Mouse (Mus musculus): ENCODE data around the gene Lipc. TPM values are rescaled to one million over a fixed set of nuclear protein-coding genes. Genes with fewer than 3 reads are reported as not detected.

Gene Lipc
- polyA plus RNA-seq, 1 experiment from 2014 or later = 0.38 TPM

DNA sequence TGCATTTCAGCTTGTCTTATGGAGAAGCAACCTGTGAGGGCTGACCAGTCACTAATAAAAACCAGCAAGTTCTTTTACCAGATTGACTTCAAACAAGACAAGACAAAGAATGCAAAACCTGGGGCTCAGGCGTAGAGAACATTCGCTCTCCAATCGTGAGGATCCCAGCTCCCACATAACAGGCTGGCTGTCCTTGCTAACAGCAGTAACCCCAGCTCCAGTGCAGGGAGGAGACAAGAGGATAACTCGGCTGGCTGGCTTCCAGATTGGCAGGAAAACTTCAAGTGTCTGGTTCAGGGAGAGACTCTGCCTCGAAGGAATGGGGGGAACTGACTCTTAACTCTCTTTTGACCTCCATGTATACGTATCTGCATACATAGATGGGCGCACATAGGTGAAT is 61.3 kb downstream of the Lipc start:
- ATAC-seq = no peak
- no peaks in the 10 kb centered on the region for H3K36me3 ChIP-seq (ENCODE audit: control insufficient read depth, insufficient read depth, low read length)
- 84% methylated on average over 7 of the region's 7 CpGs for WGBS

DNA sequence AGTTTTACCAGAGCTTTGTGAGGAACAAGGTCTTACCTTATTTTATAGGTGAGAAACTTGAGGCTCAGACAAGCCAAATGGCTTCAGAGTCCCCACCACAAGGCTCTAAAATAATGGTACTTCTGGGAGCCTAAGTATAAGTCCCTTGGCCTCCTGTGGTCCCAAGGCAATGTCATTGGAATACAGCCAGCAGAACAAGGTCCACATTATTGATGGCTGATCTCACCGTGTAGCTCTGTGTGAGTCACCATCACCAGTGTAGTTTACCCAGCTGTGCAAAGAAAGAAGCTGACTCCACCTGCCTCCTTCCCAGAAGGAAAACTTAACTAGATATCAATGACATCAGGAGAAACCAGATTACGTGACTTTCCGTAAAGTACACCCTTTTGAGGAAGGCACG is 63.1 kb downstream of the Lipc start:
- no peak for ATAC-seq
- H3K9ac ChIP-seq (ENCODE audit: low read length) = no peak overlapping the region
- DNase-seq (ENCODE audit: low spot score) = no peak
- WGBS = 91% methylated on average over 4 of the region's 4 CpGs
- H3K27me3 ChIP-seq (replicated peaks; ENCODE audit: control insufficient read depth, insufficient read depth, low read length) = no peaks in the 10 kb centered on the region
- H3K27ac ChIP-seq (ENCODE audit: low read depth, low read length) = no peak overlapping the region
- H3K4me1 ChIP-seq (ENCODE audit: control insufficient read depth, insufficient read depth, low read length) = no peaks in the 10 kb centered on the region
- no peaks in the 10 kb centered on the region for H3K9me3 ChIP-seq (replicated peaks; ENCODE audit: control insufficient read depth, low read length)
- H3K4me2 ChIP-seq (ENCODE audit: low read length) = no peak overlapping the region
- no peak overlapping the region for H3K4me3 ChIP-seq (ENCODE audit: low read depth, low read length)
- no peaks in the 10 kb centered on the region for H3K36me3 ChIP-seq (ENCODE audit: control insufficient read depth, insufficient read depth, low read length)

More for the DNA sequence above, 61.3 kb downstream of the Lipc start:
- Histone ChIP-seq H3K4me2 (ENCODE audit: low read length) (no peak overlapping the region), H3K9ac (ENCODE audit: low read length) (no peak overlapping the region), H3K4me1 (ENCODE audit: control insufficient read depth, insufficient read depth, low read length) (no peaks in the 10 kb centered on the region), H3K27ac (ENCODE audit: low read depth, low read length) (no peak overlapping the region), H3K9me3 (replicated peaks; ENCODE audit: control insufficient read depth, low read length) (no peaks in the 10 kb centered on the region), H3K27me3 (replicated peaks; ENCODE audit: control insufficient read depth, insufficient read depth, low read length) (no peaks in the 10 kb centered on the region), H3K4me3 (ENCODE audit: low read depth, low read length) (no peak overlapping the region)
- no peak for DNase-seq (ENCODE audit: low spot score)

DNA sequence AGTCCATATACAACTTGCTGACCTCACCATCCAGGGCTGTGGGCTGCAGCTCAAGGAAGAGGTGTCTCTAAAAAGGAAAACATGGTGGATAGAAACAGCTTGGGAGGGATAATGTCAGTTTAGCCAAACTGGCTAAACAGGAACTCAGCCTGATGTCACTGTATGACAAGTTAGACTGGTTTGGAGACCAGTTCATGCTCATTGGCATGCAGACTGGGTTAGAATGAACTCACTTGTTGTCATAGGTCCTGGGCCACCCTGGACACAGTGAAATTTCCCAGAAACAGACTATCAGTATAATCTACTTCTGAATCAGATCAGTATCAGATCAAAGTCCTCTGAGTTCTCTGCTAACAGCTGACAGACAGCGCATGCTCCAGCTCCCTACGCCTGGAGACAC is 63.5 kb downstream of the Lipc start:
- Histone ChIP-seq H3K9me3 (replicated peaks; ENCODE audit: control insufficient read depth, low read length) (no peaks in the 10 kb centered on the region), H3K4me3 (ENCODE audit: low read depth, low read length) (no peak overlapping the region), H3K9ac (ENCODE audit: low read length) (no peak overlapping the region), H3K4me2 (ENCODE audit: low read length) (no peak overlapping the region), H3K4me1 (ENCODE audit: control insufficient read depth, insufficient read depth, low read length) (no peaks in the 10 kb centered on the region), H3K36me3 (ENCODE audit: control insufficient read depth, insufficient read depth, low read length) (no peaks in the 10 kb centered on the region), H3K27me3 (replicated peaks; ENCODE audit: control insufficient read depth, insufficient read depth, low read length) (no peaks in the 10 kb centered on the region), H3K27ac (ENCODE audit: low read depth, low read length) (no peak overlapping the region)
- 93% methylated on average over 2 of the region's 2 CpGs for WGBS
- no peak for DNase-seq (ENCODE audit: low spot score)
- no peak for ATAC-seq

DNA sequence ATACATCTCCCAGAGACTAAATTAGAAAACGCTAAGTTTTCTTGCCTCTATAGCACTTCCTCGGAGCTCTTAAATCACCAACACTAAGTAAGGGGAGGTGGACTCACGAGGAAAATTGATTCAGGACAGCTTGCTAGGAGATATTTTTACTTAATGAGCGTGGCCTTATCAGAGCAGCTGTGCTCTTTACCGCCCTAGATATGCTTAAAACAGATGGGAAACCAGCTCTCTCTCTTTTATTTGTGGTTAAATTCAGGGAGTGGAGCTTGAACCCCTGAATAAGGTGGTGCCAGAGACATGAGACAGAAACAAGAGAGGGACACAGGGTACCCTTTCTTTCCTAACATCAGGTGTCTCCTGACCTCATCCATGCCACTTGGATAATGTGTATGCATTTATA is 70.0 kb downstream of the Lipc start:
- H3K27ac ChIP-seq (ENCODE audit: low read depth, low read length) = no peak overlapping the region
- no peaks in the 10 kb centered on the region for H3K27me3 ChIP-seq (replicated peaks; ENCODE audit: control insufficient read depth, insufficient read depth, low read length)
- no peaks in the 10 kb centered on the region for H3K9me3 ChIP-seq (replicated peaks; ENCODE audit: control insufficient read depth, low read length)
- 80% methylated on average over 5 of the region's 5 CpGs for WGBS
- H3K9ac ChIP-seq (ENCODE audit: low read length) = no peak overlapping the region
- H3K4me1 ChIP-seq (ENCODE audit: control insufficient read depth, insufficient read depth, low read length) = no peaks in the 10 kb centered on the region
- no peak for ATAC-seq
- H3K4me2 ChIP-seq (ENCODE audit: low read length) = no peak overlapping the region
- DNase-seq (ENCODE audit: low spot score) = no peak
- no peaks in the 10 kb centered on the region for H3K36me3 ChIP-seq (ENCODE audit: control insufficient read depth, insufficient read depth, low read length)
- no peak overlapping the region for H3K4me3 ChIP-seq (ENCODE audit: low read depth, low read length)

DNA sequence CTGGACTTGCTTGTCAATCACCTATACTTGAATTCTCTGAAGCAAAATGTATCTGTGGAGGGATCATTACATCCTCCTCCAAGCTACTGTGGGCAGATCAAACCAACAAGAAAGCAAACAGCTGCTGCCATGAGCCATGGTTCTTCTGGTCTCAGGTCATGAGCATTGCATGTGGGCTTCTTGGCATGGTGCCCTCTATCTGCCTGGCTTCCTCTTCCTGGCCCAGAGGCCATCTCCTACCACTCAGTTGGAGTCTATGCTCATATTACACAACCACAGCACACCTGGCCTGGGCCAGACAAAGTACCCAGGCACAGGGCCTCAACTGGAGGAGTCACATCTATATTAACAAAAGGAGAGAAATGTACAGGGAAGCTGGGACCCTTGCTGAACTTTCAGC is 73.2 kb downstream of the Lipc start:
- Histone ChIP-seq H3K27me3 (replicated peaks; ENCODE audit: control insufficient read depth, insufficient read depth, low read length) (no peaks in the 10 kb centered on the region), H3K36me3 (ENCODE audit: control insufficient read depth, insufficient read depth, low read length) (no peaks in the 10 kb centered on the region), H3K4me3 (ENCODE audit: low read depth, low read length) (no peak overlapping the region), H3K4me1 (ENCODE audit: control insufficient read depth, insufficient read depth, low read length) (no peaks in the 10 kb centered on the region), H3K9ac (ENCODE audit: low read length) (no peak overlapping the region), H3K27ac (ENCODE audit: low read depth, low read length) (no peak overlapping the region), H3K4me2 (ENCODE audit: low read length) (no peak overlapping the region), H3K9me3 (replicated peaks; ENCODE audit: control insufficient read depth, low read length) (no peaks in the 10 kb centered on the region)
- DNase-seq (ENCODE audit: low spot score) = no peak
- ATAC-seq = no peak

DNA sequence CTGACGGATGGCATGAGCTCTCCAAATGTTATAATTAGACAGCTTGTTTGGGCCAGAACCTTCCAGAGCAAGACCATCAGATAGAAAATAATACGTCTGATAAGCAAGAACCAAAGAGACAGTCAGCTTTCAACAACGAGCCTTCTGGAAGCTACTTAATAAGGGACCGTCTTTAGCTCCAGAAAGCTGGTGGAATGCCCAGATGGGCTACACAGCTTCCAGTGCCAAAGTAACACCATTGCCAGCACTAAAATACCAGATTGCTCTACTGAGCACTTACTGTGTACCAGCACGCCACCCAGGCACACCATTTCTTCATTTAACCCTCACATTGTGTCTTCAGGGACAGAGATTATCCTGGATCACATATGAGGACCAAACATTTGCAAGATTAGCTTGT is 73.9 kb downstream of the Lipc start:
- no peak overlapping the region for H3K9ac ChIP-seq (ENCODE audit: low read length)
- no peaks in the 10 kb centered on the region for H3K27me3 ChIP-seq (replicated peaks; ENCODE audit: control insufficient read depth, insufficient read depth, low read length)
- DNase-seq (ENCODE audit: low spot score) (peak; percentile 56), ATAC-seq (no peak)
- no peaks in the 10 kb centered on the region for H3K36me3 ChIP-seq (ENCODE audit: control insufficient read depth, insufficient read depth, low read length)
- no peak overlapping the region for H3K4me3 ChIP-seq (ENCODE audit: low read depth, low read length)
- no peaks in the 10 kb centered on the region for H3K9me3 ChIP-seq (replicated peaks; ENCODE audit: control insufficient read depth, low read length)
- no peak overlapping the region for H3K27ac ChIP-seq (ENCODE audit: low read depth, low read length)
- H3K4me2 ChIP-seq (ENCODE audit: low read length) = no peak overlapping the region
- no peaks in the 10 kb centered on the region for H3K4me1 ChIP-seq (ENCODE audit: control insufficient read depth, insufficient read depth, low read length)
- 53% methylated on average over 5 of the region's 5 CpGs for WGBS

DNA sequence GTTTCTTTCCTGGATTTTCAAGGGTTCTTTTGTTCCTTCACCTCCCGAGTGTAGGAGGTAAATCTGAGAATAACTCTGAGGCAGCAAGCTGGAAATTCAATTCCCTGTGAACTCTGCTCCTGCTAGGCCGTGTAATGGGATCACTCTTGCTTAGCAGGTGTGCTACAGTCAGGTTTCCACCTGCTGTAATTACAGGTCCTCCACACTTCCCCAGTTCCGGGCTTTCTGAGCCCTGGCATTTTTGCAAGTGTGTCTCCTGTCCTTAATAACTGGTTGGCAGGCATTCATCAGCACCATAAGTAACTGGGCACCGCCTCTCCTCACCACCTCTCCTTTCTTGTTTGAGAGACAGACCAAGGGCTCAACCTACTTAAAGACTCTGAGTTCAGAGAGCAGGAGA is 76.5 kb downstream of the Lipc start:
- WGBS = 55% methylated on average over 4 of the region's 4 CpGs
- Histone ChIP-seq H3K9me3 (replicated peaks; ENCODE audit: control insufficient read depth, low read length) (no peaks in the 10 kb centered on the region), H3K9ac (ENCODE audit: low read length) (no peak overlapping the region), H3K4me1 (ENCODE audit: control insufficient read depth, insufficient read depth, low read length) (no peaks in the 10 kb centered on the region), H3K36me3 (ENCODE audit: control insufficient read depth, insufficient read depth, low read length) (no peaks in the 10 kb centered on the region), H3K4me3 (ENCODE audit: low read depth, low read length) (no peak overlapping the region), H3K4me2 (ENCODE audit: low read length) (no peak overlapping the region), H3K27ac (ENCODE audit: low read depth, low read length) (no peak overlapping the region), H3K27me3 (replicated peaks; ENCODE audit: control insufficient read depth, insufficient read depth, low read length) (no peaks in the 10 kb centered on the region)
- ATAC-seq (no peak), DNase-seq (ENCODE audit: low spot score) (no peak)

DNA sequence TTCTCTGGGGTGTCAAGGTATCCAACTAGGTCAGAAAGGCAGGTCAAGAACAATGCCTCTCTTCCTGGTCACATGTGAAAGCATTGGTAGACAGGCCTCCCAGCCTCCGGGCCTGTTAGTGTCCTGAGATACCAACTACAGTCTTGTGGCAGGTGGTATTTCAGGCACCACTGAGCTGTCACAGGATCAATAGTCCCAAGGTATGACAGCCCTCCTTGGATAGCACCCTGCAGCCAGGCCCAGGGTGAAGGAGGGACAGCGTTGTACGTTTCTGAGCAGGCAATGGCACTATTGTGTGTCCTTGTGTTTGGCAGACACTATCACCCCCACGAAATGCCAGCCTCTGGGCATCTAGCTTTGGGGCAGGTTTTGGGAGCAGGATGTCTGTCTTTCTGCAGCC is 77.0 kb downstream of the Lipc start:
- ATAC-seq = no peak
- H3K4me2 ChIP-seq (ENCODE audit: low read length) = no peak overlapping the region
- 82% methylated on average over 4 of the region's 4 CpGs for WGBS

DNA sequence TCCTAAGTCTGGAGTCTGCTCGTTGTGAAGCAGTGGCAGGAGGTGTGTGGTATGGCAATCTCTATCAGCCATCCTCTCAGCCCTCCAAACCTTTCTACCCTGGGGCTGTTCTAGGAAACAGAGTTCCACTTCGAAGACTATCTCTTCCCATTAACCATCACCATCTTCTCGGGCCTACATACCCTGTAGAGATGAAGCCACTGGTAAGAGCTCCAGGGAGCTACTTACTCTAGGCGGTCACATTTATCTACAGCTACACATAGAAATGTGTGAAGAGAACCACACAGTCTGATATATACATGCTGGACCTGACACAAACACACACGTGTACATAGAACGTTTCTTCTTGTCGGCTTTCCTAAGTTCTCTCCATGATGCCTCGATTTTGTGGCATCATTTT is 79.4 kb downstream of the Lipc start:
- WGBS = 87% methylated on average over 8 of the region's 8 CpGs
- DNase-seq (ENCODE audit: low spot score) (no peak), ATAC-seq (no peak)
- Histone ChIP-seq H3K27ac (ENCODE audit: low read depth, low read length) (no peak overlapping the region), H3K4me1 (ENCODE audit: control insufficient read depth, insufficient read depth, low read length) (no peaks in the 10 kb centered on the region), H3K9ac (ENCODE audit: low read length) (no peak overlapping the region), H3K4me3 (ENCODE audit: low read depth, low read length) (no peak overlapping the region), H3K9me3 (replicated peaks; ENCODE audit: control insufficient read depth, low read length) (no peaks in the 10 kb centered on the region), H3K27me3 (replicated peaks; ENCODE audit: control insufficient read depth, insufficient read depth, low read length) (no peaks in the 10 kb centered on the region), H3K36me3 (ENCODE audit: control insufficient read depth, insufficient read depth, low read length) (no peaks in the 10 kb centered on the region), H3K4me2 (ENCODE audit: low read length) (no peak overlapping the region)

More for the DNA sequence above, 77.0 kb downstream of the Lipc start:
- Histone ChIP-seq H3K9ac (ENCODE audit: low read length) (no peak overlapping the region), H3K4me1 (ENCODE audit: control insufficient read depth, insufficient read depth, low read length) (no peaks in the 10 kb centered on the region), H3K27ac (ENCODE audit: low read depth, low read length) (no peak overlapping the region), H3K36me3 (ENCODE audit: control insufficient read depth, insufficient read depth, low read length) (no peaks in the 10 kb centered on the region), H3K27me3 (replicated peaks; ENCODE audit: control insufficient read depth, insufficient read depth, low read length) (no peaks in the 10 kb centered on the region), H3K4me3 (ENCODE audit: low read depth, low read length) (no peak overlapping the region), H3K9me3 (replicated peaks; ENCODE audit: control insufficient read depth, low read length) (no peaks in the 10 kb centered on the region)
- DNase-seq (ENCODE audit: low spot score) = no peak

DNA sequence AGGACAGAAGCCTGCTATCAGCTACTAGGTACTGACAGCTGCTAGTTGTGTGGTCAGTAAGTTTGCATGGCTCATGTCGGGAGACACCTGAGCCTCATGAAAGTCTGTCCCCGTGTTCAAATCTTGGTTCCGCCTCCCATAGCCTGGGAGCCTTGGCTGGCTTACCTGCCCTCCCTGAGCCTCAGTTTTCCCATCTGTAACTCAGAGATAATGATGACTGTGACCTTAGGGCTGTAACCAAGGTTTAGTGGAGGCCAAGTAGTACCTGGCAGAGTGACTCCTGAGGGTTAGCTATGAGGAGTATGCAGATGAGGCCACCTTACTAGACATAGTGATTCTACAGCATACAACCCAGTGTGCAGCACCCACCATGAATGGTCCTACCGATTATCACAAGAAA is 81.7 kb downstream of the Lipc start:
- H3K9me3 ChIP-seq (replicated peaks; ENCODE audit: control insufficient read depth, low read length) = no peaks in the 10 kb centered on the region
- no peak overlapping the region for H3K4me3 ChIP-seq (ENCODE audit: low read depth, low read length)
- no peaks in the 10 kb centered on the region for H3K27me3 ChIP-seq (replicated peaks; ENCODE audit: control insufficient read depth, insufficient read depth, low read length)
- WGBS = 94% methylated on average over 4 of the region's 4 CpGs
- no peak for ATAC-seq
- H3K27ac ChIP-seq (ENCODE audit: low read depth, low read length) = no peak overlapping the region
- no peaks in the 10 kb centered on the region for H3K36me3 ChIP-seq (ENCODE audit: control insufficient read depth, insufficient read depth, low read length)
- no peaks in the 10 kb centered on the region for H3K4me1 ChIP-seq (ENCODE audit: control insufficient read depth, insufficient read depth, low read length)
- H3K9ac ChIP-seq (ENCODE audit: low read length) = no peak overlapping the region
- no peak overlapping the region for H3K4me2 ChIP-seq (ENCODE audit: low read length)
- DNase-seq (ENCODE audit: low spot score) = no peak
